ENCODE assay signal across 8 mouse cellular contexts in genomic region chr5:135903551-135904151, GRCm38 (mm10). TPM values are rescaled to one million over a fixed set of nuclear protein-coding genes. Genes with fewer than 3 reads are reported as not detected.
A peak's percentile ranks its signal among the peaks of the same experiment; 100 is the strongest.
DNase-seq lines count a peak whose midpoint lies in the region; ATAC-seq and TF ChIP-seq lines count a peak whose summit lies in the region.

No protein-coding gene starts in this region.

- TF ChIP-seq EP300 in heart, adult 2 months (IDR thresholded peaks at IDR 0.05; ENCODE audit: insufficient read depth, low read depth, low read length), result peak; percentile 93

- H3K9ac ChIP-seq in embryonic facial prominence, embryonic 12.5 days, result peak overlapping the region; percentile 41; the same call in 1 of the 2 replicates
- peak overlapping the region; percentile 46 for H3K9ac ChIP-seq in heart, adult 2 months (ENCODE audit: low read depth, low read length)
- H3K9ac ChIP-seq in limb, embryonic 12.5 days (replicated peaks), result peak overlapping the region; percentile 50
- peak overlapping the region; percentile 39 for H3K9ac ChIP-seq in midbrain, embryonic 15.5 days

- under 1% methylated on average over 30 of the region's 30 CpGs for WGBS in embryonic facial prominence, embryonic 12.5 days
- 2% methylated on average over 30 of the region's 30 CpGs for WGBS in heart, adult 2 months
- WGBS in limb, embryonic 12.5 days, result 1% methylated on average over 30 of the region's 30 CpGs
- under 1% methylated on average over 30 of the region's 30 CpGs for WGBS in midbrain, embryonic 15.5 days

- peak; percentile 99; the same call in 1 of the 2 replicates for TF ChIP-seq CTCF in heart, adult 2 months (IDR thresholded peaks at IDR 0.05)

- peak overlapping the region; percentile 37 for H3K4me3 ChIP-seq in embryonic facial prominence, embryonic 12.5 days
- H3K4me3 ChIP-seq in heart, adult 2 months, result peak overlapping the region; percentile 48
- peak overlapping the region; percentile 43 for H3K4me3 ChIP-seq in limb, embryonic 12.5 days (replicated peaks)
- peak overlapping the region; percentile 35 for H3K4me3 ChIP-seq in midbrain, embryonic 15.5 days

- no peaks in the 10 kb centered on the region for H3K9me3 ChIP-seq in embryonic facial prominence, embryonic 12.5 days
- no peaks in the 10 kb centered on the region for H3K9me3 ChIP-seq in limb, embryonic 12.5 days
- H3K9me3 ChIP-seq in midbrain, embryonic 15.5 days, result no peaks in the 10 kb centered on the region

- H3K27me3 ChIP-seq in embryonic facial prominence, embryonic 12.5 days, result no peaks in the 10 kb centered on the region
- no peaks in the 10 kb centered on the region for H3K27me3 ChIP-seq in heart, adult 2 months (ENCODE audit: control insufficient read depth, insufficient read depth, low read length)
- H3K27me3 ChIP-seq in limb, embryonic 12.5 days, result no peaks in the 10 kb centered on the region
- no peaks in the 10 kb centered on the region for H3K27me3 ChIP-seq in midbrain, embryonic 15.5 days (replicated peaks)

- ATAC-seq in embryonic facial prominence, embryonic 12.5 days (ENCODE audit: insufficient number of reproducible peaks, insufficient read depth, low FRiP score, low TSS enrichment), result peak; percentile 93
- peak; percentile 95 for ATAC-seq in limb, embryonic 12.5 days (ENCODE audit: insufficient number of reproducible peaks, insufficient read depth, low FRiP score, low TSS enrichment, low read depth)
- peak; percentile 96 for ATAC-seq in midbrain, embryonic 15.5 days (replicated peaks)

- no peaks in the 10 kb centered on the region for H3K79me2 ChIP-seq in heart, adult 2 months (replicated peaks; ENCODE audit: control insufficient read depth, insufficient read depth, low read length)

- peak overlapping the region; percentile 62 for H3K4me2 ChIP-seq in embryonic facial prominence, embryonic 12.5 days (replicated peaks)
- peak overlapping the region; percentile 65 for H3K4me2 ChIP-seq in limb, embryonic 12.5 days
- H3K4me2 ChIP-seq in midbrain, embryonic 15.5 days, result peak overlapping the region; percentile 64

- H3K27ac ChIP-seq in embryonic facial prominence, embryonic 12.5 days, result peak overlapping the region; percentile 78
- peak overlapping the region; percentile 61 for H3K27ac ChIP-seq in heart, adult 2 months
- H3K27ac ChIP-seq in limb, embryonic 12.5 days, result peak overlapping the region; percentile 77
- H3K27ac ChIP-seq in midbrain, embryonic 15.5 days, result peak overlapping the region; percentile 90

- intact Hi-C loops in heart, adult 2 months (cut with DNase I), result loop anchor here (2.0 to 5.0 kb wide), 4 partner anchors 27 to 144 kb away; partner anchors contain the start of gene Ywhag

- TF ChIP-seq POLR2A in heart, adult 2 months (IDR thresholded peaks at IDR 0.05; ENCODE audit: insufficient read depth, low read depth, low read length), result peak; percentile 78

- peaks cover 9% of the 10 kb centered on the region; the same call in 1 of the 2 replicates for H3K4me1 ChIP-seq in embryonic facial prominence, embryonic 12.5 days
- H3K4me1 ChIP-seq in heart, adult 2 months (ENCODE audit: control insufficient read depth, insufficient read depth, low read length), result peaks cover 6% of the 10 kb centered on the region
- H3K4me1 ChIP-seq in limb, embryonic 12.5 days (replicated peaks), result peaks cover 13% of the 10 kb centered on the region
- H3K4me1 ChIP-seq in midbrain, embryonic 15.5 days, result peaks cover 18% of the 10 kb centered on the region

- H3K36me3 ChIP-seq in embryonic facial prominence, embryonic 12.5 days, result peaks cover 17% of the 10 kb centered on the region
- no peaks in the 10 kb centered on the region; the same call in 1 of the 2 replicates for H3K36me3 ChIP-seq in heart, adult 2 months (ENCODE audit: control insufficient read depth, insufficient read depth, low read length)
- peaks cover 29% of the 10 kb centered on the region for H3K36me3 ChIP-seq in limb, embryonic 12.5 days
- H3K36me3 ChIP-seq in midbrain, embryonic 15.5 days (replicated peaks), result peaks cover 8% of the 10 kb centered on the region; the same call in 1 of the 2 replicates

- peak; percentile 82 for DNase-seq in 3T3-L1 (ENCODE audit: low read depth, low spot score)
- peak; percentile 94 to 96 for DNase-seq in adrenal gland, postnatal 36 days
- peak; percentile 87 to 95 for DNase-seq in heart, adult 2 months
- peak; percentile 89 to 92 for DNase-seq in kidney, adult 8-10 months
- peak; percentile 54 to 83 for DNase-seq in spleen, adult 18-20 months

RNA-seq across cellular contexts. Expression of gene Hspb1, which starts 15.9 kb away (rescaled TPM):
- 100 to 1,000 TPM in 1 of 2 experiments, 10 to 100 TPM in 1; 85.2 to 330 TPM for total RNA-seq in adrenal gland, postnatal 36 days (2021)
- polyA plus RNA-seq in embryonic facial prominence, embryonic 12.5 days (2016; fragmentation: Nextera tagmentation; extraction: Ambion mirVana), result 67.9 and 74.8 TPM in 2 replicates
- total RNA-seq in heart, adult 2 months (2021), result 100 to 1,000 TPM; 434 to 446 TPM
- polyA plus RNA-seq in heart, adult 2 months (2012; rRNA removed), result 427 and 635 TPM in 2 replicates
- polyA plus RNA-seq in limb, embryonic 12.5 days (2016; fragmentation: Nextera tagmentation; extraction: Ambion mirVana), result 59.6 and 66.8 TPM in 2 replicates
- 13.4 and 13.9 TPM in 2 replicates for polyA plus RNA-seq in midbrain, embryonic 15.5 days (2015; fragmentation: Nextera tagmentation; extraction: Ambion mirVana)

RNA-seq across cellular contexts. Expression of gene Ywhag, which starts 30.8 kb away (rescaled TPM):
- 100 to 1,000 TPM; 499 to 690 TPM for total RNA-seq in adrenal gland, postnatal 36 days (2021)
- 221 and 228 TPM in 2 replicates for polyA plus RNA-seq in embryonic facial prominence, embryonic 12.5 days (2016; fragmentation: Nextera tagmentation; extraction: Ambion mirVana)
- 100 to 1,000 TPM; 275 to 304 TPM for total RNA-seq in heart, adult 2 months (2021)
- 99.0 and 116 TPM in 2 replicates for polyA plus RNA-seq in heart, adult 2 months (2012; rRNA removed)
- 180 and 182 TPM in 2 replicates for polyA plus RNA-seq in limb, embryonic 12.5 days (2016; fragmentation: Nextera tagmentation; extraction: Ambion mirVana)
- polyA plus RNA-seq in midbrain, embryonic 15.5 days (2015; fragmentation: Nextera tagmentation; extraction: Ambion mirVana), result 845 and 866 TPM in 2 replicates

Comparison
In these comparisons a context has a peak if more than half of its experiments do, and no peak if none do; other contexts are left out.
1. Peak in every context shown above with its lines: DNase-seq, ATAC-seq, H3K4me3 ChIP-seq and H3K27ac ChIP-seq.